Mouse (Mus musculus) kidney, adult 18-20 months (tissue): ENCODE measurements around the gene Ramp3.
"Not testable (repeated sequence)": the region's sequence is repeated elsewhere in the genome, so short reads cannot be mapped to it uniquely, and the experiment has no call there.

Source experiments
- DNase-seq: peaks from one replicate; pipeline ENCODE4 v3.0.0; 2021

The Ramp3 gene

GRCm38 (mm10) chr11:6658271-6658670 is at the start of gene Ramp3:
Gene Ramp3, plus strand, starts transcription at chr11:6658521.
- DNase-seq: peak; percentile 56

GRCm38 (mm10) chr11:6615250-6616205 is 42.8 kb upstream of the Ramp3 start:
- peak; percentile 28 for DNase-seq

- no peak for DNase-seq
These were observed 34.6 kb upstream of the Ramp3 start for GRCm38 (mm10) chr11:6623704-6624103.

- DNase-seq: no peak
These were observed 33.5 kb upstream of the Ramp3 start for GRCm38 (mm10) chr11:6624619-6625382.

- DNase-seq: peak; percentile 95
These were observed 32.6 kb upstream of the Ramp3 start, which contains the start of gene Tbrg4 for GRCm38 (mm10) chr11:6625478-6626387. Gene Tbrg4, minus strand, starts transcription at chr11:6626067.

GRCm38 (mm10) chr11:6626388-6626772 is 31.9 kb upstream of the Ramp3 start:
- no peak for DNase-seq

GRCm38 (mm10) chr11:6627731-6628130 is 30.6 kb upstream of the Ramp3 start:
- no peak for DNase-seq

- DNase-seq: peak; percentile 53
These were observed 29.8 kb upstream of the Ramp3 start for GRCm38 (mm10) chr11:6628568-6628967.

GRCm38 (mm10) chr11:6629655-6630054 is 28.7 kb upstream of the Ramp3 start:
- no peak for DNase-seq

- no peak for DNase-seq
These were observed 22.2 kb upstream of the Ramp3 start for GRCm38 (mm10) chr11:6636150-6636549.

- DNase-seq: no peak
These were observed 19.8 kb upstream of the Ramp3 start, which contains the start of gene Wap for GRCm38 (mm10) chr11:6638537-6638936. Gene Wap, minus strand, starts transcription at chr11:6638637.

GRCm38 (mm10) chr11:6639072-6639471 is 19.2 kb upstream of the Ramp3 start:
- no peak for DNase-seq

- no peak for DNase-seq
These were observed 13.8 kb upstream of the Ramp3 start for GRCm38 (mm10) chr11:6644566-6644965.

GRCm38 (mm10) chr11:6647831-6648724 is 10.2 kb upstream of the Ramp3 start:
- DNase-seq: no peak

GRCm38 (mm10) chr11:6650519-6650918 is 7.8 kb upstream of the Ramp3 start:
- no peak for DNase-seq

- DNase-seq: not testable (repeated sequence)
These were observed 5.3 kb upstream of the Ramp3 start for GRCm38 (mm10) chr11:6652978-6653377.

- DNase-seq: peak; percentile 78
These were observed 3.4 kb upstream of the Ramp3 start for GRCm38 (mm10) chr11:6654903-6655302.

- DNase-seq: no peak
These were observed 2.9 kb downstream of the Ramp3 start for GRCm38 (mm10) chr11:6661206-6661605.

GRCm38 (mm10) chr11:6666634-6667033 is 8.3 kb downstream of the Ramp3 start:
- no peak for DNase-seq

- no peak for DNase-seq
These were observed 10.7 kb downstream of the Ramp3 start for GRCm38 (mm10) chr11:6669041-6669440.

- DNase-seq: no peak
These were observed 11.7 kb downstream of the Ramp3 start for GRCm38 (mm10) chr11:6670044-6670443.
